Mouse (Mus musculus) CD4-positive, CD25-positive, alpha-beta regulatory T cell, adult 4 months (primary cell): ENCODE measurements around the gene Cers3. TPM values are rescaled to one million over a fixed set of nuclear protein-coding genes. Genes with fewer than 3 reads are reported as not detected.

Source experiments
- ATAC-seq: one replicate; pipeline ENCODE4 v1.8.0; 2017
- polyA plus RNA-seq, 2 experiments: library from polyadenylated mRNA; unstranded; fragments of 100-300 nt; shearing (Covaris generic); gene quantifications; one replicate each; pipeline ENCODE4 v1.2.1; 2017

Gene Cers3
- polyA plus RNA-seq, 2 experiments from 2014 or later = not detected

- no peak for ATAC-seq
These were observed 100.5 kb downstream of the Cers3 start for GRCm38 (mm10) chr7:66843846-66844245.

- no peak for ATAC-seq
These were observed 103.3 kb downstream of the Cers3 start for GRCm38 (mm10) chr7:66846582-66846981.

GRCm38 (mm10) chr7:66847299-66847698, 104.0 kb downstream of the Cers3 start:
- no peak for ATAC-seq

- ATAC-seq = no peak
These were observed 106.0 kb downstream of the Cers3 start for GRCm38 (mm10) chr7:66849316-66849715.

- ATAC-seq = no peak
These were observed 108.9 kb downstream of the Cers3 start for GRCm38 (mm10) chr7:66852164-66852563.

GRCm38 (mm10) chr7:66857610-66858009, 114.3 kb downstream of the Cers3 start:
- ATAC-seq = no peak

- ATAC-seq = no peak
These were observed 115.2 kb downstream of the Cers3 start for GRCm38 (mm10) chr7:66858247-66859075.

- no peak for ATAC-seq
These were observed 115.9 kb downstream of the Cers3 start for GRCm38 (mm10) chr7:66859220-66859619.

GRCm38 (mm10) chr7:66866944-66867718, 123.8 kb downstream of the Cers3 start:
- ATAC-seq = no peak

GRCm38 (mm10) chr7:66867719-66868501, 124.6 kb downstream of the Cers3 start:
- ATAC-seq = no peak

GRCm38 (mm10) chr7:66871520-66871919, 128.2 kb downstream of the Cers3 start:
- ATAC-seq = no peak

- no peak for ATAC-seq
These were observed 128.7 kb downstream of the Cers3 start for GRCm38 (mm10) chr7:66871940-66872511.

- ATAC-seq = no peak
These were observed 129.9 kb downstream of the Cers3 start for GRCm38 (mm10) chr7:66873235-66873634.

Other genes with a start within 250 kb of the Cers3 start
- 1 to 10 TPM; 6.8 to 9.3 TPM for gene Asb7, start 53.9 kb upstream of the Cers3 start, polyA plus RNA-seq
- gene Lins1, start 53.6 kb upstream of the Cers3 start, polyA plus RNA-seq = 1 to 10 TPM; 8.2 TPM
- gene Adamts17, start 96.2 kb downstream of the Cers3 start, polyA plus RNA-seq = under 1 TPM; 0.43 to 0.54 TPM